ENCODE assay signal across 8 mouse cellular contexts in genomic region chr3:95972251-95972872, GRCm38 (mm10). TPM values are rescaled to one million over a fixed set of nuclear protein-coding genes. Genes with fewer than 3 reads are reported as not detected.
A peak's percentile ranks its signal among the peaks of the same experiment; 100 is the strongest.
DNase-seq lines count a peak whose midpoint lies in the region; ATAC-seq and TF ChIP-seq lines count a peak whose summit lies in the region.

No protein-coding gene starts in this region.

- peak overlapping the region; percentile 44 for H3K4me3 ChIP-seq in kidney, embryonic 16.5 days (ENCODE audit: low read length)
- peak overlapping the region; percentile 26; the same call in 1 of the 2 replicates for H3K4me3 ChIP-seq in cortical plate, adult 2 months (ENCODE audit: insufficient read depth, low read length)
- H3K4me3 ChIP-seq in midbrain, embryonic 16.5 days (ENCODE audit: low read depth, low read length), result peak overlapping the region; percentile 21

- no peaks in the 10 kb centered on the region for H3K9me3 ChIP-seq in kidney, embryonic 16.5 days (ENCODE audit: low read length)
- no peaks in the 10 kb centered on the region for H3K9me3 ChIP-seq in midbrain, embryonic 16.5 days (replicated peaks; ENCODE audit: control insufficient read depth, low read length, poor library complexity, severe bottlenecking)

- no peak for TF ChIP-seq CTCF in cortical plate, adult 2 months (IDR thresholded peaks at IDR 0.05; ENCODE audit: extremely low read depth, insufficient read depth, low read length)

- no peaks in the 10 kb centered on the region for H3K36me3 ChIP-seq in kidney, embryonic 16.5 days (ENCODE audit: insufficient read depth, low read length)
- H3K36me3 ChIP-seq in midbrain, embryonic 16.5 days (ENCODE audit: control insufficient read depth, insufficient read depth, low read length), result no peaks in the 10 kb centered on the region

- H3K9ac ChIP-seq in kidney, embryonic 16.5 days (replicated peaks; ENCODE audit: low read length), result peak overlapping the region; percentile 68
- no peak overlapping the region for H3K9ac ChIP-seq in midbrain, embryonic 16.5 days (ENCODE audit: low read depth, low read length)

- 70% methylated on average over 12 of the region's 12 CpGs for WGBS in kidney, embryonic 16.5 days
- 74% methylated on average over 12 of the region's 12 CpGs for whole genome bisulfite sequencing in midbrain, embryonic 16.5 days

- H3K4me2 ChIP-seq in kidney, embryonic 16.5 days (replicated peaks; ENCODE audit: low read depth, low read length), result peak overlapping the region; percentile 76
- H3K4me2 ChIP-seq in midbrain, embryonic 16.5 days (ENCODE audit: low read length), result peak overlapping the region; percentile 45

- H3K27me3 ChIP-seq in kidney, embryonic 16.5 days (ENCODE audit: insufficient read depth, low read length), result 0 out of 2 replicates have a peak, but pooled peaks cover 11% of the 10 kb centered on the region
- peaks cover 4% of the 10 kb centered on the region; the same call in 1 of the 2 replicates for H3K27me3 ChIP-seq in midbrain, embryonic 16.5 days (ENCODE audit: control insufficient read depth, insufficient read depth, low read depth, low read length)

- no peak for TF ChIP-seq POLR2A in cortical plate, adult 2 months (IDR thresholded peaks at IDR 0.05; ENCODE audit: extremely low read depth, insufficient read depth, low read length)

- no peak for DNase-seq in kidney, postnatal 25 days
- DNase-seq in cerebellum, adult 9-11 months, result no peak
- DNase-seq in layer of hippocampus, adult 9-10 months (ENCODE audit: low spot score), result no peak
- no peak for DNase-seq in gastrocnemius, postnatal 14 days

- intact Hi-C loops in gastrocnemius, postnatal 14 days (cut with DNase I; ENCODE audit: low total_unique reads), result loop anchor here (5.0 kb wide), 1 partner anchor 35 kb away; no protein-coding TSS in a partner anchor

- H3K4me1 ChIP-seq in kidney, embryonic 16.5 days (ENCODE audit: insufficient read depth, low read length), result peaks cover 10% of the 10 kb centered on the region
- H3K4me1 ChIP-seq in cortical plate, adult 2 months (ENCODE audit: control insufficient read depth, insufficient read depth, low read length), result no peaks in the 10 kb centered on the region
- peaks cover 3% of the 10 kb centered on the region for H3K4me1 ChIP-seq in midbrain, embryonic 16.5 days (ENCODE audit: control insufficient read depth, insufficient read depth, low read length)

- no peak for ATAC-seq in kidney, embryonic 16.5 days (ENCODE audit: low FRiP score, low TSS enrichment)
- peak; percentile 57 for ATAC-seq in inflammation-experienced regulatory T-cells, adult 6 months
- ATAC-seq in midbrain, embryonic 16.5 days, result no peak

- no peak overlapping the region for H3K27ac ChIP-seq in kidney, embryonic 16.5 days (ENCODE audit: low read length)
- peak overlapping the region; percentile 29; the same call in 1 of the 2 replicates for H3K27ac ChIP-seq in cortical plate, adult 2 months (ENCODE audit: insufficient read depth, low read length)
- peak overlapping the region; percentile 43; the same call in 1 of the 2 replicates for H3K27ac ChIP-seq in midbrain, embryonic 16.5 days (ENCODE audit: low read length)

RNA-seq across cellular contexts. Expression of gene Plekho1, which starts 23.4 kb away (rescaled TPM):
- 29.0 and 32.8 TPM in 2 replicates for polyA plus RNA-seq in kidney, embryonic 16.5 days (2015; fragmentation: Nextera tagmentation; extraction: Ambion mirVana)
- polyA plus RNA-seq in cortical plate, adult 2 months (2012; rRNA removed), result 133 and 134 TPM in 2 replicates
- polyA plus RNA-seq in inflammation-experienced regulatory T-cells, adult 6 months (2017; shearing (Covaris generic)), result 10 to 100 TPM; 10.3 to 27.1 (median 15.9) TPM
- polyA plus RNA-seq in midbrain, embryonic 16.5 days (2015; fragmentation: Nextera tagmentation; extraction: Ambion mirVana), result 46.1 and 54.6 TPM in 2 replicates
- 10 to 100 TPM; 30.0 to 50.8 TPM for total RNA-seq in gastrocnemius, postnatal 14 days (2021)

RNA-seq across cellular contexts. Expression of gene Anp32e, which starts 43.3 kb away (rescaled TPM):
- polyA plus RNA-seq in kidney, embryonic 16.5 days (2015; fragmentation: Nextera tagmentation; extraction: Ambion mirVana), result 206 and 252 TPM in 2 replicates
- polyA plus RNA-seq in cortical plate, adult 2 months (2012; rRNA removed), result 69.8 and 85.5 TPM in 2 replicates
- 100 to 1,000 TPM; 164 to 282 (median 210) TPM for polyA plus RNA-seq in inflammation-experienced regulatory T-cells, adult 6 months (2017; shearing (Covaris generic))
- 110 and 131 TPM in 2 replicates for polyA plus RNA-seq in midbrain, embryonic 16.5 days (2015; fragmentation: Nextera tagmentation; extraction: Ambion mirVana)
- 10 to 100 TPM; 74.2 to 78.4 TPM for total RNA-seq in gastrocnemius, postnatal 14 days (2021)
